ENCODE assay signal across 9 mouse cellular contexts in genomic region chr3:131524779-131525178, GRCm38 (mm10). TPM values are rescaled to one million over a fixed set of nuclear protein-coding genes. Genes with fewer than 3 reads are reported as not detected.
DNase-seq lines count a peak whose midpoint lies in the region; ATAC-seq lines count a peak whose summit lies in the region.
"Had no signal": no experiment of that assay in that cellular context is flagged by ENCODE, and none has a peak within 500 bp of the region (broad histone marks: within the 10 kb centered on the region; RNA-seq: fewer than 3 reads in every experiment).

No protein-coding gene starts in this region.

- H3K9ac ChIP-seq in neural tube, embryonic 15.5 days (replicated peaks), result no peak overlapping the region
- no peak overlapping the region for H3K9ac ChIP-seq in embryonic facial prominence, embryonic 11.5 days (replicated peaks; ENCODE audit: low read length)
- H3K9ac ChIP-seq: lung, embryonic 15.5 days had no signal

- no peak overlapping the region for H3K4me3 ChIP-seq in neural tube, embryonic 15.5 days (replicated peaks)
- H3K4me3 ChIP-seq in embryonic facial prominence, embryonic 11.5 days (ENCODE audit: low read depth, low read length), result no peak overlapping the region
- H3K4me3 ChIP-seq: lung, embryonic 15.5 days had no signal

- WGBS in neural tube, embryonic 15.5 days, result 23% methylated on average over 11 of the region's 11 CpGs
- 26% methylated on average over 11 of the region's 11 CpGs for WGBS in embryonic facial prominence, embryonic 11.5 days

- ATAC-seq in neural tube, embryonic 15.5 days (ENCODE audit: low FRiP score), result no peak
- ATAC-seq in embryonic facial prominence, embryonic 11.5 days (replicated peaks; ENCODE audit: insufficient number of reproducible peaks, low FRiP score, low TSS enrichment, low read depth), result no peak
- peak; percentile 60 for ATAC-seq in megakaryocyte, adult 5-6 weeks (ENCODE audit: poor library complexity, severe bottlenecking)

- no peak overlapping the region for H3K4me2 ChIP-seq in neural tube, embryonic 15.5 days
- H3K4me2 ChIP-seq in embryonic facial prominence, embryonic 11.5 days (ENCODE audit: low read depth, low read length), result no peak overlapping the region
- H3K4me2 ChIP-seq: lung, embryonic 15.5 days had no signal

- no peak overlapping the region for H3K27ac ChIP-seq in neural tube, embryonic 15.5 days (replicated peaks)
- H3K27ac ChIP-seq in embryonic facial prominence, embryonic 11.5 days (replicated peaks; ENCODE audit: low read depth, low read length), result no peak overlapping the region
- H3K27ac ChIP-seq: lung, embryonic 15.5 days had no signal

- no peaks in the 10 kb centered on the region for H3K36me3 ChIP-seq in neural tube, embryonic 15.5 days
- no peaks in the 10 kb centered on the region for H3K36me3 ChIP-seq in embryonic facial prominence, embryonic 11.5 days (replicated peaks; ENCODE audit: control insufficient read depth, insufficient read depth, low read depth, low read length)
- H3K36me3 ChIP-seq: lung, embryonic 15.5 days had no signal

- H3K27me3 ChIP-seq in neural tube, embryonic 15.5 days (replicated peaks), result no peaks in the 10 kb centered on the region
- H3K27me3 ChIP-seq in embryonic facial prominence, embryonic 11.5 days (ENCODE audit: control insufficient read depth, insufficient read depth, low read length), result no peaks in the 10 kb centered on the region
- H3K27me3 ChIP-seq: lung, embryonic 15.5 days had no signal

- peaks cover 3% of the 10 kb centered on the region; the same call in 1 of the 2 replicates for H3K4me1 ChIP-seq in neural tube, embryonic 15.5 days
- no peaks in the 10 kb centered on the region for H3K4me1 ChIP-seq in embryonic facial prominence, embryonic 11.5 days (ENCODE audit: control insufficient read depth, insufficient read depth, low read length)

- no peaks in the 10 kb centered on the region for H3K9me3 ChIP-seq in neural tube, embryonic 15.5 days (replicated peaks)
- no peaks in the 10 kb centered on the region for H3K9me3 ChIP-seq in embryonic facial prominence, embryonic 11.5 days (replicated peaks; ENCODE audit: control insufficient read depth, low read length)
- H3K9me3 ChIP-seq: lung, embryonic 15.5 days had no signal

- DNase-seq in adrenal gland, adult 18-20 months (ENCODE audit: low spot score in 2 of 2), result peak; percentile 38 to 50
- DNase-seq in adrenal gland, postnatal 4 days (ENCODE audit: low spot score in 2 of 2), result no peak
- peak; percentile 18 for DNase-seq in neural tube, embryonic 10.5 days (ENCODE audit: extremely low spot score, low spot score)
- peak; percentile 66 for DNase-seq in embryonic facial prominence, embryonic 11.5 days (ENCODE audit: low spot score)
- peak; percentile 9 for DNase-seq in layer of hippocampus, adult 9-10 months (ENCODE audit: low spot score)
- peak; percentile 66 for DNase-seq in thymus, postnatal 4 days

RNA-seq across cellular contexts. Expression of gene Sgms2, which starts 33.6 kb away (rescaled TPM):
- total RNA-seq in adrenal gland, adult 18-20 months (2021), result 1 to 10 TPM; 3.9 to 6.6 TPM
- 1 to 10 TPM; 8.9 to 9.8 TPM for total RNA-seq in adrenal gland, postnatal 4 days (2021)
- 1.8 and 3.7 TPM in 2 replicates for polyA plus RNA-seq in neural tube, embryonic 15.5 days (2015; fragmentation: Nextera tagmentation; extraction: Ambion mirVana)
- 0.46 and 2.0 TPM in 2 replicates for polyA plus RNA-seq in embryonic facial prominence, embryonic 11.5 days (2014; fragmentation: Nextera tagmentation; extraction: Ambion mirVana)
- total RNA-seq in megakaryocyte, adult 5-6 weeks (2015), result 55.2 and 67.1 TPM in 2 replicates
- 29.0 and 43.3 TPM in 2 replicates for total RNA-seq in megakaryocyte, adult 5-6 weeks (2017)

RNA-seq across cellular contexts. Expression of gene Papss1, which starts 39.8 kb away (rescaled TPM):
- 10 to 100 TPM; 43.7 to 53.6 TPM for total RNA-seq in adrenal gland, adult 18-20 months (2021)
- 10 to 100 TPM; 73.5 to 82.0 TPM for total RNA-seq in adrenal gland, postnatal 4 days (2021)
- 128 and 135 TPM in 2 replicates for polyA plus RNA-seq in neural tube, embryonic 15.5 days (2015; fragmentation: Nextera tagmentation; extraction: Ambion mirVana)
- polyA plus RNA-seq in embryonic facial prominence, embryonic 11.5 days (2014; fragmentation: Nextera tagmentation; extraction: Ambion mirVana), result 104 and 109 TPM in 2 replicates
- total RNA-seq in megakaryocyte, adult 5-6 weeks (2015), result 19.8 and 22.2 TPM in 2 replicates
- total RNA-seq in megakaryocyte, adult 5-6 weeks (2017), result 29.0 and 33.4 TPM in 2 replicates

Comparison
In these comparisons a context has a peak if more than half of its experiments do, and no peak if none do; other contexts are left out.
1. DNase-seq: peak in adrenal gland, adult 18-20 months (2 of 2), neural tube, embryonic 10.5 days (single experiment), embryonic facial prominence, embryonic 11.5 days (single experiment), layer of hippocampus, adult 9-10 months (single experiment) and thymus, postnatal 4 days (single experiment); none in adrenal gland, postnatal 4 days (0 of 2).